Mouse (Mus musculus) midbrain, embryonic 16.5 days (tissue): ENCODE measurements around the gene Ubash3a. TPM values are rescaled to one million over a fixed set of nuclear protein-coding genes. Genes with fewer than 3 reads are reported as not detected.
A peak's percentile ranks its signal among the peaks of the same experiment; 100 is the strongest.

Source experiments
- ATAC-seq: fragments of 200-750 bp; cut with Nextera tagmentation; 2 replicates; pipeline ENCODE4 v1.8.0; 2017; ENCODE audit warnings: moderate TSS enrichment
- H3K27ac ChIP-seq: fragments of 300-500 bp; sonication (generic); 2 replicates; pipeline ENCODE4 v1.5.1; 2014; ENCODE audit warnings: mild to moderate bottlenecking, low read length, mixed read lengths
- H3K27me3 ChIP-seq: fragments of 300-500 bp; sonication (generic); 2 replicates; pipeline ENCODE4 v1.6.1; 2014; ENCODE audit warnings: low read depth, low read length, mixed read lengths; ENCODE audit not compliant: control insufficient read depth, insufficient read depth
- H3K36me3 ChIP-seq: fragments of 300-500 bp; sonication (generic); 2 replicates; pipeline ENCODE4 v1.6.1; 2014; ENCODE audit warnings: mild to moderate bottlenecking, low read length, moderate library complexity, mixed read lengths; ENCODE audit not compliant: control insufficient read depth, insufficient read depth
- H3K4me1 ChIP-seq: fragments of 300-500 bp; sonication (generic); 2 replicates; pipeline ENCODE4 v1.6.1; 2014; ENCODE audit warnings: mild to moderate bottlenecking, low read length, mixed read lengths; ENCODE audit not compliant: control insufficient read depth, insufficient read depth
- H3K4me2 ChIP-seq: fragments of 300-500 bp; sonication (generic); 2 replicates; pipeline ENCODE4 v1.6.1; 2014; ENCODE audit warnings: mild to moderate bottlenecking, low read length, mixed read lengths
- H3K4me3 ChIP-seq: fragments of 300-500 bp; sonication (generic); 2 replicates; pipeline ENCODE4 v1.5.1; 2014; ENCODE audit warnings: low read depth, mild to moderate bottlenecking, low read length, moderate library complexity, mixed read lengths
- H3K9ac ChIP-seq: fragments of 300-500 bp; sonication (generic); 2 replicates; pipeline ENCODE4 v1.6.1; 2014; ENCODE audit warnings: low read depth, low read length, mixed read lengths
- H3K9me3 ChIP-seq: fragments of 300-500 bp; sonication (generic); replicated peaks from 2 replicates; pipeline ENCODE4 v1.6.1; 2014; ENCODE audit warnings: mild to moderate bottlenecking, low read length, mixed read lengths; ENCODE audit not compliant: control insufficient read depth, poor library complexity, severe bottlenecking
- WGBS: fragments of 180-500 bp; shearing (Covaris S2); extraction: QIAGEN DNeasy Blood & Tissue Kit; methylation state at CpG from one replicate; pipeline ENCODE4 v1.1.7; 2014; 5-methylcytosine and 5-hydroxymethylcytosine counted together
- polyA plus RNA-seq: library from polyadenylated mRNA; unstranded; fragments of >200 nt; fragmentation: Nextera tagmentation; extraction: Ambion mirVana; gene quantifications from 2 replicates; pipeline ENCODE4 v1.2.1, GENCODE M21; 2015

Ubash3a gene
- polyA plus RNA-seq, 1 experiment from 2014 or later: not detected

DNA sequence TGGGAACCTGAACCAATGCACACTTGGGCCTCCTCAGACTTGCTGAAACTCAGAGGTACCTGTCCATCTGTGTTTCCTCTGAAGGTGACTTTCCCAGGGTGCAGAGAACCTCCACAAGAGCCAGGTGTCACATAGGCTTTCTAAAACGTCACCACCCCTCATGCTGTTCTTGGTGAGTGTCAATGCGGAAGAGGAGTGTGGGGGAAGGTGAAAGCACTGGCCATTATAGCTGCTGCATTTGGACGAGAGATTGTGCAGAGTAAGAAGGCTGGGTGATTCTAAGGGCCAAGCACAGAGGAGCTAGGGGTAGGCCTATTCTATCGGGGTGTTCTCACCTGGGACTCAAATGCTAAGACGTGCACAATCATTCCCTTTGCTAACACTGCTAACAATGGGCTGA lies 46.3 kb downstream of the Ubash3a start:
- H3K27ac ChIP-seq: no peak overlapping the region
- no peaks in the 10 kb centered on the region for H3K27me3 ChIP-seq
- no peak for ATAC-seq
- H3K4me3 ChIP-seq: no peak overlapping the region
- no peaks in the 10 kb centered on the region for H3K36me3 ChIP-seq
- no peak overlapping the region for H3K9ac ChIP-seq
- H3K4me1 ChIP-seq: no peaks in the 10 kb centered on the region
- no peak overlapping the region for H3K4me2 ChIP-seq
- WGBS: 54% methylated on average over 5 of the region's 5 CpGs
- H3K9me3 ChIP-seq: no peaks in the 10 kb centered on the region

DNA sequence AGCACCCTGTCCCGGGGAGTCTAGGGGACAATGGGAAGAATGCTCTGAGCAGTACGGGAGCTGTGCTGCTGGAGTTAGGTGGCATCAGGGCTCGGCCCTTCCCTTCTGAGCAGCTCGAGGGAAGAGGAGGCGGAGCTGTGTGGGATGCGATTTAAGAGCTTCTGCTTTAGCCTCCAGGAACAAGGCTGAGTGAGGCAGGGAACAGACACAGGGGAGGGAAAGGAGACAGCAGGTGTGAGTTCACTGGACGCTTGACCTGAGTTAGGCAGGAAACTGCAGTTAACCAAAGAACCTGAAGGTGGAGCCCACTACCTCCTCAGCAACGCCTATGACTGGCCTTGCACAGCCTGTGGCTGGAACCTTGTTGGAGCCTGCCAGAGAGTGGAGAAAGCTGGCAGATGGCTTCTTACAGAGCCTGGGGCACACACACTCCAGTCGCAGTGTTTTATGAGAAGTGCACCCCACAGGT lies 46.8 kb downstream of the Ubash3a start:
- Histone ChIP-seq H3K36me3 (no peaks in the 10 kb centered on the region), H3K9ac (no peak overlapping the region), H3K27me3 (no peaks in the 10 kb centered on the region), H3K27ac (no peak overlapping the region), H3K4me1 (no peaks in the 10 kb centered on the region), H3K4me2 (peak overlapping the region; percentile 17; the same call in 1 of the 2 replicates), H3K4me3 (no peak overlapping the region), H3K9me3 (no peaks in the 10 kb centered on the region)
- 7% methylated on average over 9 of the region's 9 CpGs for WGBS
- ATAC-seq: peak; percentile 70; the same call in 1 of the 2 replicates

DNA sequence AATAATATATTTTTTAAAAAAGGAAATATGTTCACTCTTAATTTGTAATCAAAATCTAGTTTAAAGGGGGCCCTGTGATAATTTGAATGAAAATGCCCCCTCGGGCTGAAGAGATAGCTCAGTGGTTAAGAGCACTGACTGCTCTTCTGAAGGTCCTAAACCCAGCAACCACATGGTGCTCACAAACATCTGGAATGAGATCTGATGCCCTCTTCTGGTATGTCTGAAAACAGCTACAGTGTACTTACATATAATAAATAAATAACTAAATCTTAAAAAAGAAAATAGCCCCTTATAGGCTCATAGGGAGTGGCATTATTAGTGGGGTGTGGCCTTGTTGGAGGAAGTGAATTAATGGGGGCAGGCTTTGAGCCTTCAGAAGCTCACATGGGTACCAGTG lies 49.5 kb downstream of the Ubash3a start:
- 100% methylated on average over 1 of the region's 1 CpGs for WGBS
- H3K27me3 ChIP-seq: no peaks in the 10 kb centered on the region
- H3K9ac ChIP-seq: no peak overlapping the region

DNA sequence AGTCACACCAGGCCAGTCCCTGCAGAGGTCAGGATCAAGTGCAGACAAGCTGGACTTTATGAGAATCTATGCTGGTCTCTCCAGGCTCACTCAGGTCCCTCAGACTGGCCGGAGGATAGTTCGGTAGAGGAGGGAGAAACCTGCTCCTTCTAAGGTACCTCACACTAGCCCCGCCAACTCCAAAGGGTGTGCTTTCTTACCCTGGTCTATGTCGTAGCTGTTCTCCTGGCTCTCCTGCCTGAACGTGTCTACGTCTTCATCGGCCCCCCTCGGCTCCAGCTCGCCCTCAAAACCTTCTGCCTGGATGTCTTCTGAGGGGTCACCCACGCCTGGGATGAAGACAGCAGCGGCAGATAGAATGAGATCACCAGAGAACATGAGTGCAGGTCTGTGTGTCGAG lies 50.2 kb downstream of the Ubash3a start:
- Histone ChIP-seq H3K36me3 (no peaks in the 10 kb centered on the region), H3K9ac (no peak overlapping the region), H3K27ac (no peak overlapping the region), H3K4me3 (no peak overlapping the region), H3K27me3 (no peaks in the 10 kb centered on the region), H3K4me1 (no peaks in the 10 kb centered on the region), H3K4me2 (no peak overlapping the region), H3K9me3 (no peaks in the 10 kb centered on the region)
- 96% methylated on average over 12 of the region's 12 CpGs for WGBS
- no peak for ATAC-seq

More for the DNA sequence above, 49.5 kb downstream of the Ubash3a start:
- H3K4me2 ChIP-seq: no peak overlapping the region
- no peak for ATAC-seq
- no peaks in the 10 kb centered on the region for H3K9me3 ChIP-seq
- no peaks in the 10 kb centered on the region for H3K36me3 ChIP-seq
- no peak overlapping the region for H3K4me3 ChIP-seq
- H3K27ac ChIP-seq: no peak overlapping the region
- no peaks in the 10 kb centered on the region for H3K4me1 ChIP-seq

DNA sequence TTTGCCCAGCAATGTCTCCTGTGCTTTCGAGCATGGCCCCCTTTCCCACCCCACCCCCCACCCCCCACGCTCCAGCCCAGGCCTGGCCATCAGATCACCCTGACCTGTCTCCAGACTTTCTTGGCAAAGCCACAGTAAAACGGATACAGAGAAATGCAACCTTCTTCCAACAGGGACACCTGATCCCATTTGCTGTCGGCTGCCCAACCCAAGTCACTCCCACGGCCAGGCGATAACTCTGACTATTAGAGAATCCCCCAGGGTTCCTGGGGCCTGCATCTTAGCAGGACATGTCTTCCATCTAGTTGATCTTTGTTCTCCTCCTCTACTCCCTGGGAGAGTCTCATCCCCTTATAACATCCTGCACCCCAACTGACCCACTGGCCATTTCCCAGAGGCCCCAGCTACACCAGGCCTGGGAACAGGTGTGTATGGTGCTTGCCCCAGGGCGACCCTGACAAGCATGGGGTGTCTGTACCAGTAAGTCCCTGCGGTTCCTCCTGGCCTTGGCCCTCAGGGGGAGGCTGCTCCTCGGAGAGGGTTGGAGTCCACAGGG lies 50.7 kb downstream of the Ubash3a start:
- Histone ChIP-seq H3K27me3 (no peaks in the 10 kb centered on the region), H3K27ac (no peak overlapping the region), H3K4me1 (no peaks in the 10 kb centered on the region), H3K4me3 (no peak overlapping the region), H3K9me3 (no peaks in the 10 kb centered on the region), H3K4me2 (no peak overlapping the region), H3K36me3 (no peaks in the 10 kb centered on the region), H3K9ac (no peak overlapping the region)
- WGBS: 89% methylated on average over 9 of the region's 9 CpGs
- no peak for ATAC-seq

DNA sequence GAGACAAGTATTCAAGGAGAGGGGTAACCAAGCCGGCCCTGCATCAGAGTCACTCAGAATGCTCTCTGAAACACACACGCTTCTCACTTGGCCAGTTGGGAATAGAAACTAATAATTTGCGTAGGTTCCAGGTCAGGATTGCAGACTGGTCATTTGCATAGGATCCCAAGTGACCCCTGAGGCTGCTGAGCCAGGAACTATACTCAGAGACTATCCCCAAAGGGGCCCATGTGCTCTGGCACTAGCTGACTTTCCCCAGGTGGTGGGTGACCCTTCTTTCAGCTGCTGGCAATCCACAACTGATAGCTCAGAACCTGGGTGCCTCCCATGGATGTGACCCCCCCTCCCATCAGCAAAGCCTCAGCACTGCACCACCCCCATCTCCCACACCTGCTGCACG lies 51.5 kb downstream of the Ubash3a start:
- no peak for ATAC-seq
- Histone ChIP-seq H3K9me3 (no peaks in the 10 kb centered on the region), H3K9ac (no peak overlapping the region), H3K4me2 (no peak overlapping the region), H3K36me3 (no peaks in the 10 kb centered on the region), H3K4me3 (no peak overlapping the region), H3K27me3 (no peaks in the 10 kb centered on the region), H3K27ac (no peak overlapping the region), H3K4me1 (no peaks in the 10 kb centered on the region)
- 78% methylated on average over 4 of the region's 4 CpGs for WGBS

DNA sequence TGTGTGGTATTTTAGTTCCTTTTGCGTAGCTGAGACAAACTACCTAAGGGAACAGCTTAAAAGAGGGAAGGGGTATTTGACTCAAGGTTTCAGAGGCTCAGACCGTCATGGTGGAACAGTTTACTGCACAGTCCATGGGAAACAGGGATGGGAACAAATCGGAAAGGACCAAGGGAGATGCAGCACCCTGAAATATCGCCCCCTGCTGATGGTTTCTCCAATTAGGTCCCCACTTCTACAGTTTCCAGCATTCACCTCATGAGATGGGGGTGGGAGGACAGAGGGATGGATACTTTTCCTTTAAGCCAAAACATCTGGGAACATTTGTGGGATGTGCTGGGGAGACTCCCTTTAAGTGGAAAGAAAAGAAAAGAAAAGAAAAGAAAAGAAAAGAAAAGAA lies 52.2 kb downstream of the Ubash3a start:
- ATAC-seq: no peak
- no peaks in the 10 kb centered on the region for H3K36me3 ChIP-seq
- no peak overlapping the region for H3K27ac ChIP-seq
- no peak overlapping the region for H3K9ac ChIP-seq
- no peak overlapping the region for H3K4me3 ChIP-seq
- no peaks in the 10 kb centered on the region for H3K9me3 ChIP-seq
- no peaks in the 10 kb centered on the region for H3K27me3 ChIP-seq
- 73% methylated on average over 4 of the region's 4 CpGs for WGBS
- H3K4me1 ChIP-seq: no peaks in the 10 kb centered on the region
- no peak overlapping the region for H3K4me2 ChIP-seq

DNA sequence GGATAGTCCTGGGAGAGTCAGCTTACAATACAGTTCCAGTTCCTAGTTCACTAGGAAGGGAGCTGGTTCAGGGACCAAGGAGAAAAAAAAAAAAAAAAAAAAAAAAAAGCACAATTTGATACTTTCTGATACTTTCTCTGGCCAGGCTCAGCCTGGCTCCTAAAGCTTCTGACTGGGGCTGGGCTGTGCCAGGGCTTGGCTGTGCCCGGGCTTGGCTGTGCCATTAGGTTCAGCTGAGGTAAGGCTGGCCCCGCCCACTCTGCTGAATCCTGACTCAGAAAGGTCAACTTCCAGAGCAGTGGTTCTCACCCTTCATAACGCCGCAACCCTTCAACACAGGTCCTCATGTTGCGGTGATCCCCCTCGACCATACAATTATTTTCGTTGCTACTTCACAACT lies 52.8 kb downstream of the Ubash3a start:
- Histone ChIP-seq H3K27ac (no peak overlapping the region), H3K4me1 (no peaks in the 10 kb centered on the region), H3K9ac (no peak overlapping the region), H3K4me3 (no peak overlapping the region), H3K27me3 (no peaks in the 10 kb centered on the region), H3K9me3 (no peaks in the 10 kb centered on the region), H3K36me3 (no peaks in the 10 kb centered on the region), H3K4me2 (no peak overlapping the region)
- ATAC-seq: no peak
- WGBS: 93% methylated on average over 7 of the region's 7 CpGs

DNA sequence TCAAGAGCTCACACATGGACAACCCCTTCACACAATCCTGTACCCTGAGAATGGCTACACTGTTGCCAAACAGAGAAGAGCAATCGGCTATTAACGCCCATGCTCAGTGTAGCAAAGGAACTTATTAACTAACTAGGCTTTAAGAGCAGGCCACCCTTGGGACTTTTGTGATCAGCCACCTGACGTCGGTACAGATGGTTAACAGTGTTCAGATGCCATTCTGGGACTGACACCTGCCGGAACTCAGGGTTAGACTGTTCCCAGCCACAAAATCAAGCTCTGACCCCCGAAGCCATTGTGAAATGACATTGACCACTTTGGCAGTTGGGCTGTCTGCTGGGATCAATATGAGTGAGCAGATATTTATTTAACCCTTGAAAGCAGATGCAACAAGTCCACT lies 53.7 kb downstream of the Ubash3a start:
- H3K36me3 ChIP-seq: no peaks in the 10 kb centered on the region
- H3K4me3 ChIP-seq: no peak overlapping the region
- no peak overlapping the region for H3K27ac ChIP-seq
- H3K9ac ChIP-seq: no peak overlapping the region
- H3K4me2 ChIP-seq: no peak overlapping the region
- 89% methylated on average over 6 of the region's 6 CpGs for WGBS
- no peaks in the 10 kb centered on the region for H3K27me3 ChIP-seq
- ATAC-seq: no peak
- H3K4me1 ChIP-seq: no peaks in the 10 kb centered on the region
- no peaks in the 10 kb centered on the region for H3K9me3 ChIP-seq
